Mouse (Mus musculus) spleen, postnatal 36 days (tissue): ENCODE measurements at regions not wholly inside any gene's neighbourhood (a gene's known extent, or its start where the extent isn't known, plus 50 kb on each side); places are given as distances from the start of the nearest gene placed in this dataset.
A peak's percentile ranks its signal among the peaks of the same experiment; 100 is the strongest.

ENCODE experiments used
- DNase-seq, 2 experiments: peaks; one replicate each; pipeline ENCODE4 v3.0.0; 2022; ENCODE audit warnings: low spot score in 2 of 2, mixed read lengths in 1 of 2

DNA sequence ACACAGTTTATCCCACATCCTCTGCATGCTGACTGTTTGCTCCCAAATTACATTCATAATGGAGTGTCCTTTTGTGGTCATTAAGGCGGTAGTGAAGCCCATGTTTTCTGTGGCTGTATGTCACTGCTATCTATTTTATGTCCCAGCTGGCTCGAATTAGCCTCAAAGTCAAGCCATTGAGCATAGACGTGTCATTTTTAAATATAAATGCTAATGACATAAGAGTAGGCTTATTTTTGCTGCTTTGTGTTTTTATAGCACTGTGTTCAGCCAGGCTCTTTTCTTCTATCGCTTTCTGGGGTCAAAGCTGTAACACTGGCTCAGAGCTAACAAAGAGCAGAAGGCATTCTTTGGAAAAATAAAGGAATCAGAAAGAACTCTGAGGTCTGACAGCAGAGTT is 83.8 kb upstream of the Pkn2 start:
- DNase-seq, result no peak

DNA sequence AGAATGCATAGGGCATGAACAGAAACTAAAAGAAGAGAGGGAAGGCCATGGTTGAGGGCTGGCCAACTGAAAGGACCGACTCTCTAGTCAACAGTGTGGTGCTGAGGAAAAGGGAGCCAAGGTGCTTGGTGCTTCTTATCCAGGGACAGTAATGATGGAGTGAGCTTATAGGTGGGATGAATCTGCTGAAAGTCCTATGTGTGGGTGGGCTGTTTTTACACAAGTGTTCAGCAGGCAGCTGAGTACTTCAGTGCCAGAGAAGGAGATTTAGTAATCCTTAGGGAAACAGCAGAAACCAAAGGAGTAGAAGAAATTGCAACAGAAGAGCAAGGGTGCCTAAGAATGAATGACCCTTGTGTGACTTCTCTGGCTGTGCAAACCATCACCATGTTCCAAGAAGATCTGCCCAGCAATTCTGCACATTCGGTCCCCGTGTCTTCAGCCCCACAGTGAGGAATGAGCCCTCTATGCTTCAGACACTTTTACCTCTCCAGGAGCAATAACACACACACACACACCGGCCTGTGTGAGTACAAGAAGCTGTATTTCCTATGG is 82.1 kb upstream of the Pkn2 start:
- no peak for DNase-seq

DNA sequence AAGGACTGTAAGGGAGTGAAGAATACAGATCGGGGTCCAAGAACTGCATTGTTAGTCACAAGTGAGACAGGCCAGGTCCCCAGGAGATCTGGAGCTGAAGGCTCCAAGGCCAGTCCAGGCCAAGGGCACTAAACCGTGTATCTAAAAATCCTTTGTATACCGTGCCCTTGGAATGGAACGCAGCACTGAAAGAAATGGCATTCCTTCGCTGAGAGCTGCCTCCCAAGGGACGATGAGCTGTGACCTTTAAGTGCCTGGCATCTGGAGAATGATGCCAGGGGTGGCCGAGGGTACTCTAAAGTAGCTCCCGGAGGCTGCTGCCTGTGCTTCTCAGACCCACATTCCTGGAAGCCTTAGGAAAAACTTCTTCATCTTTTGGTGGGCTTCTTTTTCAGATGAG is 76.0 kb upstream of the Pkn2 start:
- no peak for DNase-seq

DNA sequence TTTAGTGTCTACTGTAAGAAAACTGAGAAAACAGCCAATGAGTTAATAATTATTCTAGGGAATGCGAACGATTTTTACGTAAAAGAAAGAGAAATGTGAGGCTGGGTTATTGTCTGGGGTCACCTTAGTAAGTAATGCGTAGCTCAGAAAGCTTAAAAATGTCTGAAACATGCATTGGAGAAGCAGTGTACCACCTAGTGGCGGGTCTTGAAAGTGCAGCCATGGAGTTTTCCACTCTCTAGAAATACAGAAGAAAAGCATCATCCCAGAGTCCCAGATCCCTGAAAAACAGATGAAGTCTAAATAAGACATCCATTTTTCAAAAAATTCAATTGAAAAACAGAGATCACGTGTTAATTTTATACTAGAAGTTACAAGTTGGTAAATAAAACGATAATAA is 67.0 kb upstream of the Pkn2 start:
- peak in 1 of 2 experiments; percentile 4 for DNase-seq

DNA sequence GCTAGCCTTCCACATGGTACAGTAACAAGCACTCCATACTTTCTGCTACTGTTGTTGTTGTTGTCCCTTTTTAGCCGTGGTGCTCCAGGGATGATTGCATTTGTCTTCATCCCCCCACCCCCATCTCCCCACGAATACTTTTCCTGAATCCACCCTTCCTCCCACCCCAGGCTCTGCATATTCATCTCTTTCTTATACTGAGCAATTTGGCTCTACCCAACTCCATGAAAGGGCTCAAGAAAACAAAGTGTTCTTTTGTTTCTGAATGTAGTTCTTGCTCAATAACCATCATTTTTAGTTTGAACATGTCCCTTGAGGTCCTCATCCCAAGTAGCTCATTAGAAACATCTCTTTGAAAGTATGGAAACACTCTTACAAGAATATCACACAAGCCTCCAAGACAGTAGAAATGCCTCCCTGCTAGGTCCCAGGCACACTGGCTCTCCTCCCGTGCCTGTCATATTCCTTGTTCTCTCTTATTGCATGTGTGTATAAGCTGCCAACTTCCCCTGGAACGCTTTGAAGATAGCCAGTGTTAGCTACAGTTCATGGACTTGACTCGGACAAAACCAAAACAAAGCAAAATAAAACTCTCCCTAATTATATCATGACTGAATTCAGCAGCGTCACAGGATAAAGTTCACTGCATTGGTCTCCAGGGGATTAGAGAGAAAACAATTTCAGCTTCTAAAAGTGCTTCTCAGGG is 59.7 kb upstream of the Pkn2 start:
- no peak for DNase-seq

DNA sequence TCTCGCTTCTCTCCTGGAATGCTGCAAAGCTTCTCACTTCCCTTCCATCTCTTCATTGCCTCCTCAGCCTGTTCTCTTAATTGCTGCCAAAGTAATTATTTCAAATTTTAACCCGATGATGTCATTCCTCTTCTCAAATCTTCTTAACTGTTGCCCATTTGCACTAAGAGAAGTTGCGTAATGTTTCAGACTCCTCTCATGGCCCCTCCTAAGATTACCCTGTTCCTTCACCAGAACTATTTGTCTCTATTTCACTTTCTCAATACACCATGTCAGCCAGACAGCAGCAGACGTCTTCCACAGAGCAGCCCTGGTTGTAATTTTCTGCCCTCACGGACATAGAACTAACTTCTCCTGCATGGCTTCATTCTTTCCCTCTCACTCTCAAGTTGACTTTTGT is 59.1 kb upstream of the Pkn2 start:
- DNase-seq, result no peak

DNA sequence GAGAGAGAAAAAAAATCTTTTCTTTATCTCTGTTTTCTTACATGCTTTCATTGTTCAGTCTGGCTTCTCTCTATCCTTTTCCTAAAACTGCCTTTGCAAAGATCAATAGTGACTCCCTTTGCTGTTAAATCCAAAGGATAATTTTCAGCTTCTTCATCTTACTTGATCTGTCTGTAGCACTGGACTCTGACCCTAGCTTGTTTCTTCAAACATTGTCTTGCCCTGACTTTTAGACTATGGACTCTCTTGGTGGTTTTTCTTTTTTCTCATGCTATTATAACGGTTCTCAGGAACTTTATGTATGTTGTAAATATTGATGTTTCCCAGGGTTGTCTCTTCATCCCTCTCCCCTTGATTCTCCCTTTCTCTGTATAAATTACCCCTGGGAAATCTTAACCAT is 58.0 kb upstream of the Pkn2 start:
- DNase-seq, result no peak

DNA sequence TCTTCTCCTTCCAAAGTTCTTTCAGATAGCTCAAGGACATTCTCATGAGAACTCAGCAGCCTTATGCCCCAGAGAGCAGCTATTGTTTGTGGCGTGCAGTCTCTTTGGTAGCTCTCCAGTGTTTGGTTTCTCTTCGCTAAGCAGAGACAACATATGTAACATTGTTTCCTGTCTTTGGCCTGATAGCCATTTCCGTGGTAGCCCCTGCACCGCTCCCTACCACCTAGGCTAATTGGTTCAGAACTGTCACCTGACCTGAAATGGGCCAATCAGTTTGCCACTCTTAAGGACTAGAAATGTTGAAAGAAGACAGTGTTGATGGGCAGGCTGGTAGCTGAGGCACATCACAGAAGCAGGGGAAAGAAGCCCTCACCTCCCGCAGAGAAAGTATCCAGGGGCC is 54.1 kb upstream of the Pkn2 start:
- no peak for DNase-seq

DNA sequence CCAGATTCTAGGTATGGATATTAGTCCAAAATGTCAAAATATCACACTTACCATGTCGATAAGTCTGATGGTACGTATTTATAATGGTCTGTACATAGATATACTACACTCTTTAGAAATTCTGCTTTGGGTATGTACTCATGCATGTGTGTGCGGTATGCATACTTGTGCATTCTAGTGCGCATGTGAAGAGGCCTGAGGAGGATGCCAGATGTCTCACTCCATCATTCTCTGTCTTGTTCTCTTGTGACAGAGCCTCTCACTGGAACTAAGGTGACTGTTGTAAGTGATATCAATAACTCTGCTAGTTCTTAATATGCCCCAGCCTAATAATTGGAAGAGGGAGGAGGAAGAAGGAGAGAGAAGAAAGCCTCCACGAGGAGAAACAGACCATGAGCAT is 52.5 kb upstream of the Pkn2 start:
- DNase-seq, result no peak

DNA sequence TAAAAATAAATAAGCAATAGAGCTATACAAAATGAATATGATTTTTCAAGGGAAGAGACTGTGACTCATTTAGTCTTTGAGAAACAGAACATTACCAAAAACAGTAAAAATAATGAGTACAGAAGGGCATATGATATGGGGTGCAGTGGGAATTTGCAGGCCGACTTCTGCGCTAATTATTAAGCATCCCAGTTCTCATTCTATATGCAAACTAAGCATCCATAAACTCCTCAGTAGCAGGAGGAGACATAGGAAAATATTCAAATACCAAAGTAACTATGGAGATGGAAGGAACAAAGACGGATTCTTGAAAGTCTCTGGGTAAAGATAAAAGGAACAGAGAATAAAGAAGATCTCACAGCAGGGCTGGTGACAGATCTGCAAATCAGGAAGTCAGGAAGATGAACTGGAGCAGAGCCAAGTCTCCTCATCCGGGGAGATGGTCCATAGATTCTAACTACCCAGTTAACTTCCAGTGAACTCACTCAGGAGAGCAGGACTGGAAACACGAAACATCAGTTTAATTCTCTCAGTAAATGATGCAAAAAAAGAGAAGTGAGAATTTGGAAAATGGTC is 52.0 kb upstream of the Pkn2 start:
- no peak for DNase-seq
